Mouse (Mus musculus) forebrain, embryonic 16.5 days (tissue): Measurements from ENCODE around the gene Calhm3. TPM values are rescaled to one million over a fixed set of nuclear protein-coding genes. Genes with fewer than 3 reads are reported as not detected.

Experiments used
- ATAC-seq: fragments of 200-750 bp; cut with Nextera tagmentation; 2 replicates; pipeline ENCODE4 v1.8.0; 2017; ENCODE audit warnings: mild to moderate bottlenecking, moderate library complexity
- H3K27ac ChIP-seq: fragments of 300-500 bp; sonication (generic); 2 replicates; pipeline ENCODE4 v1.5.1; 2014; ENCODE audit warnings: low read length, control low read depth
- H3K27me3 ChIP-seq: fragments of 300-500 bp; sonication (generic); replicated peaks from 2 replicates; pipeline ENCODE4 v1.6.1; 2014; ENCODE audit warnings: low read length; ENCODE audit not compliant: control insufficient read depth, insufficient read depth
- H3K36me3 ChIP-seq: fragments of 300-500 bp; sonication (generic); 2 replicates; pipeline ENCODE4 v1.6.1; 2014; ENCODE audit not compliant: control insufficient read depth, insufficient read depth
- H3K4me1 ChIP-seq: fragments of 300-500 bp; sonication (generic); replicated peaks from 2 replicates; pipeline ENCODE4 v1.6.1; 2014; ENCODE audit warnings: low read length; ENCODE audit not compliant: control insufficient read depth, insufficient read depth
- H3K4me2 ChIP-seq: fragments of 300-500 bp; sonication (generic); 2 replicates; pipeline ENCODE4 v1.6.1; 2014; ENCODE audit warnings: mild to moderate bottlenecking, low read length, control low read depth
- H3K4me3 ChIP-seq: fragments of 300-500 bp; sonication (generic); replicated peaks from 2 replicates; pipeline ENCODE4 v1.5.1; 2014; ENCODE audit warnings: mild to moderate bottlenecking, low read length, control low read depth
- H3K9ac ChIP-seq: fragments of 300-500 bp; sonication (generic); replicated peaks from 2 replicates; pipeline ENCODE4 v1.6.1; 2014; ENCODE audit warnings: low read depth, low read length, control low read depth
- H3K9me3 ChIP-seq: fragments of 300-500 bp; sonication (generic); 2 replicates; pipeline ENCODE4 v1.6.1; 2016; ENCODE audit warnings: low read length; ENCODE audit not compliant: control insufficient read depth
- WGBS: fragments of 180-500 bp; shearing (Covaris S2); extraction: QIAGEN DNeasy Blood & Tissue Kit; methylation state at CpG from one replicate; pipeline ENCODE4 v1.1.7; 2014; 5-methylcytosine and 5-hydroxymethylcytosine counted together
- polyA plus RNA-seq: library from polyadenylated mRNA; unstranded; fragments of >200 nt; fragmentation: Nextera tagmentation; extraction: Ambion mirVana; gene quantifications from 2 replicates; pipeline ENCODE4 v1.2.1, GENCODE M21; 2015

Gene Calhm3
- polyA plus RNA-seq, 1 experiment from 2014 or later, result not detected

- no peaks in the 10 kb centered on the region for H3K9me3 ChIP-seq
- H3K4me3 ChIP-seq, result no peak overlapping the region
- H3K27me3 ChIP-seq, result no peaks in the 10 kb centered on the region
- H3K4me2 ChIP-seq, result no peak overlapping the region
- no peak for ATAC-seq
- H3K9ac ChIP-seq, result no peak overlapping the region
- H3K27ac ChIP-seq, result no peak overlapping the region
- H3K4me1 ChIP-seq, result peaks cover 16% of the 10 kb centered on the region
- H3K36me3 ChIP-seq, result peaks cover 6% of the 10 kb centered on the region
- WGBS, result 88% methylated on average over 5 of the region's 5 CpGs
Observed at GRCm38 (mm10) chr19:47136170-47136569, 21.4 kb downstream of the Calhm3 start.

- peaks cover 16% of the 10 kb centered on the region for H3K4me1 ChIP-seq
- H3K9me3 ChIP-seq, result no peaks in the 10 kb centered on the region
- H3K27me3 ChIP-seq, result no peaks in the 10 kb centered on the region
- no peak for ATAC-seq
- H3K9ac ChIP-seq, result no peak overlapping the region
- H3K27ac ChIP-seq, result no peak overlapping the region
- no peak overlapping the region for H3K4me2 ChIP-seq
- no peak overlapping the region for H3K4me3 ChIP-seq
- peaks cover 11% of the 10 kb centered on the region for H3K36me3 ChIP-seq
- WGBS, result 90% methylated on average over 17 of the region's 17 CpGs
Observed at GRCm38 (mm10) chr19:47135568-47135967, 22.0 kb downstream of the Calhm3 start.

GRCm38 (mm10) chr19:47133161-47133560 is 24.4 kb downstream of the Calhm3 start:
- Histone ChIP-seq H3K27me3 (no peaks in the 10 kb centered on the region), H3K4me1 (peaks cover 13% of the 10 kb centered on the region), H3K9ac (no peak overlapping the region), H3K4me2 (no peak overlapping the region), H3K36me3 (peaks cover 24% of the 10 kb centered on the region), H3K4me3 (no peak overlapping the region), H3K27ac (no peak overlapping the region), H3K9me3 (no peaks in the 10 kb centered on the region)
- no peak for ATAC-seq
- 88% methylated on average over 7 of the region's 7 CpGs for WGBS

- Histone ChIP-seq H3K4me1 (no peaks in the 10 kb centered on the region), H3K9me3 (no peaks in the 10 kb centered on the region), H3K36me3 (peaks cover 36% of the 10 kb centered on the region), H3K27ac (no peak overlapping the region), H3K27me3 (no peaks in the 10 kb centered on the region), H3K9ac (no peak overlapping the region), H3K4me2 (no peak overlapping the region), H3K4me3 (no peak overlapping the region)
- WGBS, result 95% methylated on average over 15 of the region's 15 CpGs
- ATAC-seq, result no peak
Observed at GRCm38 (mm10) chr19:47130551-47131125, 26.9 kb downstream of the Calhm3 start.

GRCm38 (mm10) chr19:47128835-47129234 is 28.7 kb downstream of the Calhm3 start:
- no peak overlapping the region for H3K9ac ChIP-seq
- H3K4me3 ChIP-seq, result no peak overlapping the region
- H3K4me2 ChIP-seq, result no peak overlapping the region
- H3K4me1 ChIP-seq, result no peaks in the 10 kb centered on the region
- no peak overlapping the region for H3K27ac ChIP-seq
- no peaks in the 10 kb centered on the region for H3K27me3 ChIP-seq
- H3K9me3 ChIP-seq, result no peaks in the 10 kb centered on the region
- WGBS, result 93% methylated on average over 11 of the region's 11 CpGs
- no peak for ATAC-seq
- H3K36me3 ChIP-seq, result peaks cover 41% of the 10 kb centered on the region

GRCm38 (mm10) chr19:47128164-47128563 is 29.4 kb downstream of the Calhm3 start:
- 98% methylated on average over 10 of the region's 10 CpGs for WGBS
- ATAC-seq, result no peak
- Histone ChIP-seq H3K36me3 (peaks cover 41% of the 10 kb centered on the region), H3K4me3 (no peak overlapping the region), H3K9me3 (no peaks in the 10 kb centered on the region), H3K27ac (no peak overlapping the region), H3K4me2 (no peak overlapping the region), H3K9ac (no peak overlapping the region), H3K4me1 (no peaks in the 10 kb centered on the region), H3K27me3 (no peaks in the 10 kb centered on the region)

GRCm38 (mm10) chr19:47122802-47123201 is 34.8 kb downstream of the Calhm3 start:
- no peaks in the 10 kb centered on the region for H3K4me1 ChIP-seq
- ATAC-seq, result no peak
- WGBS, result 25% methylated on average over 2 of the region's 2 CpGs
- no peak overlapping the region for H3K9ac ChIP-seq
- H3K4me2 ChIP-seq, result no peak overlapping the region
- H3K27ac ChIP-seq, result no peak overlapping the region
- H3K36me3 ChIP-seq, result peaks cover 18% of the 10 kb centered on the region
- H3K9me3 ChIP-seq, result no peaks in the 10 kb centered on the region
- H3K4me3 ChIP-seq, result no peak overlapping the region
- H3K27me3 ChIP-seq, result no peaks in the 10 kb centered on the region

- H3K4me2 ChIP-seq, result no peak overlapping the region
- H3K36me3 ChIP-seq, result peaks cover 16% of the 10 kb centered on the region
- H3K9me3 ChIP-seq, result no peaks in the 10 kb centered on the region
- no peak overlapping the region for H3K27ac ChIP-seq
- 39% methylated on average over 4 of the region's 4 CpGs for WGBS
- no peaks in the 10 kb centered on the region for H3K4me1 ChIP-seq
- no peak overlapping the region for H3K4me3 ChIP-seq
- no peaks in the 10 kb centered on the region for H3K27me3 ChIP-seq
- no peak overlapping the region for H3K9ac ChIP-seq
- ATAC-seq, result no peak
Observed at GRCm38 (mm10) chr19:47121054-47121453, 36.5 kb downstream of the Calhm3 start.

- H3K4me1 ChIP-seq, result no peaks in the 10 kb centered on the region
- H3K4me2 ChIP-seq, result no peak overlapping the region
- H3K27ac ChIP-seq, result no peak overlapping the region
- H3K4me3 ChIP-seq, result no peak overlapping the region
- no peaks in the 10 kb centered on the region for H3K27me3 ChIP-seq
- no peak overlapping the region for H3K9ac ChIP-seq
- no peaks in the 10 kb centered on the region for H3K9me3 ChIP-seq
- ATAC-seq, result no peak
- 80% methylated on average over 2 of the region's 2 CpGs for WGBS
- peaks cover 22% of the 10 kb centered on the region for H3K36me3 ChIP-seq
Observed at GRCm38 (mm10) chr19:47118634-47119033, 38.9 kb downstream of the Calhm3 start.
